Mouse (Mus musculus) stomach, embryonic 14.5 days (tissue): ENCODE measurements around the gene Bhlhe40. TPM values are rescaled to one million over a fixed set of nuclear protein-coding genes. Genes with fewer than 3 reads are reported as not detected.

ENCODE experiments used
- ATAC-seq: fragments of 200-750 bp; cut with Nextera tagmentation; 2 replicates; pipeline ENCODE4 v1.8.0; 2017; ENCODE audit warnings: low read depth, moderate TSS enrichment; ENCODE audit not compliant: insufficient number of reproducible peaks, insufficient read depth, low FRiP score
- H3K27ac ChIP-seq: fragments of 300-500 bp; sonication (generic); 2 replicates; pipeline ENCODE4 v1.5.1; 2014; ENCODE audit warnings: mild to moderate bottlenecking, low read length, moderate library complexity, mixed read lengths
- H3K27me3 ChIP-seq: fragments of 300-500 bp; sonication (generic); 2 replicates; pipeline ENCODE4 v1.6.1; 2014; ENCODE audit warnings: low read length, control low read depth, mixed read lengths; ENCODE audit not compliant: control insufficient read depth, insufficient read depth
- H3K36me3 ChIP-seq: fragments of 300-500 bp; sonication (generic); 2 replicates; pipeline ENCODE4 v1.6.1; 2014; ENCODE audit warnings: mild to moderate bottlenecking, control low read depth, low read length, moderate library complexity, mixed read lengths; ENCODE audit not compliant: control insufficient read depth, insufficient read depth
- H3K4me1 ChIP-seq: fragments of 300-500 bp; sonication (generic); 2 replicates; pipeline ENCODE4 v1.6.1; 2014; ENCODE audit warnings: low read length, control low read depth, mixed read lengths; ENCODE audit not compliant: control insufficient read depth, insufficient read depth
- H3K4me2 ChIP-seq: fragments of 300-500 bp; sonication (generic); replicated peaks from 2 replicates; pipeline ENCODE4 v1.6.1; 2014; ENCODE audit warnings: low read depth, low read length, control low read depth
- H3K4me3 ChIP-seq: fragments of 300-500 bp; sonication (generic); 2 replicates; pipeline ENCODE4 v1.5.1; 2014; ENCODE audit warnings: low read depth, low read length, control low read depth
- H3K9ac ChIP-seq: fragments of 300-500 bp; sonication (generic); replicated peaks from 2 replicates; pipeline ENCODE4 v1.6.1; 2014; ENCODE audit warnings: low read depth, mild to moderate bottlenecking, control low read depth, low read length, moderate library complexity, mixed read lengths
- H3K9me3 ChIP-seq: fragments of 300-500 bp; sonication (generic); 2 replicates; pipeline ENCODE4 v1.6.1; 2016; ENCODE audit warnings: low read depth, low read length, control low read depth; ENCODE audit not compliant: control insufficient read depth
- WGBS: fragments of 180-500 bp; shearing (Covaris S2); extraction: QIAGEN DNeasy Blood & Tissue Kit; methylation state at CpG from one replicate; pipeline ENCODE4 v1.1.7; 2014; 5-methylcytosine and 5-hydroxymethylcytosine counted together
- polyA plus RNA-seq: library from polyadenylated mRNA; unstranded; fragments of >200 nt; fragmentation: Nextera tagmentation; extraction: Ambion mirVana; gene quantifications from 2 replicates; pipeline ENCODE4 v1.2.1, GENCODE M21; 2014

The Bhlhe40 gene
- polyA plus RNA-seq, 1 experiment from 2014 or later = 19.8 TPM

- peaks cover 5% of the 10 kb centered on the region for H3K36me3 ChIP-seq
- H3K9me3 ChIP-seq = no peaks in the 10 kb centered on the region
- WGBS = 75% methylated on average over 5 of the region's 5 CpGs
- H3K4me3 ChIP-seq = no peak overlapping the region
- peaks cover 11% of the 10 kb centered on the region; the same call in 1 of the 2 replicates for H3K4me1 ChIP-seq
- H3K4me2 ChIP-seq = no peak overlapping the region
- no peak overlapping the region for H3K27ac ChIP-seq
- H3K27me3 ChIP-seq = no peaks in the 10 kb centered on the region
- no peak overlapping the region for H3K9ac ChIP-seq
- no peak for ATAC-seq
Observed at GRCm38 (mm10) chr6:108665587-108665986, 5.2 kb downstream of the Bhlhe40 start.

- Histone ChIP-seq H3K27me3 (no peaks in the 10 kb centered on the region), H3K4me3 (no peak overlapping the region), H3K9ac (no peak overlapping the region), H3K27ac (no peak overlapping the region), H3K4me1 (peaks cover 11% of the 10 kb centered on the region; the same call in 1 of the 2 replicates), H3K9me3 (no peaks in the 10 kb centered on the region), H3K4me2 (no peak overlapping the region), H3K36me3 (peaks cover 5% of the 10 kb centered on the region)
- no peak for ATAC-seq
- 86% methylated on average over 12 of the region's 12 CpGs for WGBS
Observed at GRCm38 (mm10) chr6:108666648-108667488, 6.4 kb downstream of the Bhlhe40 start.

GRCm38 (mm10) chr6:108667599-108668021 is 7.2 kb downstream of the Bhlhe40 start:
- H3K4me2 ChIP-seq = no peak overlapping the region
- peak overlapping the region; percentile 87 for H3K27ac ChIP-seq
- peaks cover 11% of the 10 kb centered on the region; the same call in 1 of the 2 replicates for H3K4me1 ChIP-seq
- H3K9ac ChIP-seq = 0 out of 2 replicates have a peak overlapping the region, but pooled peaks have one; percentile 36
- ATAC-seq = no peak
- H3K27me3 ChIP-seq = no peaks in the 10 kb centered on the region
- H3K36me3 ChIP-seq = peaks cover 5% of the 10 kb centered on the region
- H3K9me3 ChIP-seq = no peaks in the 10 kb centered on the region
- no peak overlapping the region for H3K4me3 ChIP-seq
- WGBS = 30% methylated on average over 6 of the region's 6 CpGs

GRCm38 (mm10) chr6:108668321-108668786 is 7.9 kb downstream of the Bhlhe40 start:
- H3K4me3 ChIP-seq = peak overlapping the region; percentile 25
- peak; percentile 93 for ATAC-seq

GRCm38 (mm10) chr6:108670276-108670675 is 9.8 kb downstream of the Bhlhe40 start:
- 64% methylated on average over 3 of the region's 3 CpGs for WGBS

More at GRCm38 (mm10) chr6:108668321-108668786, 7.9 kb downstream of the Bhlhe40 start:
- peaks cover 5% of the 10 kb centered on the region for H3K36me3 ChIP-seq
- H3K9me3 ChIP-seq = no peaks in the 10 kb centered on the region
- peak overlapping the region; percentile 87 for H3K27ac ChIP-seq
- H3K4me2 ChIP-seq = peak overlapping the region; percentile 58
- peaks cover 11% of the 10 kb centered on the region; the same call in 1 of the 2 replicates for H3K4me1 ChIP-seq
- no peaks in the 10 kb centered on the region for H3K27me3 ChIP-seq
- WGBS = 1% methylated on average over 30 of the region's 30 CpGs
- H3K9ac ChIP-seq = peak overlapping the region; percentile 36; the same call in 1 of the 2 replicates

GRCm38 (mm10) chr6:108670821-108671220 is 10.4 kb downstream of the Bhlhe40 start:
- Histone ChIP-seq H3K36me3 (no peaks in the 10 kb centered on the region), H3K27me3 (no peaks in the 10 kb centered on the region), H3K27ac (no peak overlapping the region), H3K9me3 (no peaks in the 10 kb centered on the region), H3K4me3 (no peak overlapping the region), H3K4me1 (peaks cover 11% of the 10 kb centered on the region; the same call in 1 of the 2 replicates), H3K9ac (no peak overlapping the region), H3K4me2 (no peak overlapping the region)
- no peak for ATAC-seq
- WGBS = 66% methylated on average over 3 of the region's 3 CpGs

More at GRCm38 (mm10) chr6:108670276-108670675, 9.8 kb downstream of the Bhlhe40 start:
- Histone ChIP-seq H3K9ac (no peak overlapping the region), H3K27me3 (no peaks in the 10 kb centered on the region), H3K4me3 (no peak overlapping the region), H3K9me3 (no peaks in the 10 kb centered on the region), H3K4me1 (peaks cover 11% of the 10 kb centered on the region; the same call in 1 of the 2 replicates), H3K27ac (no peak overlapping the region), H3K36me3 (no peaks in the 10 kb centered on the region), H3K4me2 (no peak overlapping the region)
- no peak for ATAC-seq

- Histone ChIP-seq H3K27ac (no peak overlapping the region), H3K27me3 (no peaks in the 10 kb centered on the region), H3K4me2 (no peak overlapping the region), H3K36me3 (no peaks in the 10 kb centered on the region), H3K4me1 (peaks cover 11% of the 10 kb centered on the region; the same call in 1 of the 2 replicates), H3K9me3 (no peaks in the 10 kb centered on the region), H3K4me3 (no peak overlapping the region), H3K9ac (no peak overlapping the region)
- WGBS = 75% methylated on average over 8 of the region's 8 CpGs
- no peak for ATAC-seq
Observed at GRCm38 (mm10) chr6:108672094-108672493, 11.7 kb downstream of the Bhlhe40 start.

GRCm38 (mm10) chr6:108674221-108674620 is 13.8 kb downstream of the Bhlhe40 start:
- H3K27ac ChIP-seq = no peak overlapping the region
- H3K4me3 ChIP-seq = no peak overlapping the region
- H3K9me3 ChIP-seq = no peaks in the 10 kb centered on the region
- H3K27me3 ChIP-seq = no peaks in the 10 kb centered on the region
- no peak for ATAC-seq
- H3K4me1 ChIP-seq = no peaks in the 10 kb centered on the region
- 87% methylated on average over 2 of the region's 2 CpGs for WGBS
- no peaks in the 10 kb centered on the region for H3K36me3 ChIP-seq
- H3K4me2 ChIP-seq = no peak overlapping the region
- no peak overlapping the region for H3K9ac ChIP-seq
